Mouse (Mus musculus) limb, embryonic 14.5 days (tissue): ENCODE data around the gene Stk39. TPM values are rescaled to one million over a fixed set of nuclear protein-coding genes. Genes with fewer than 3 reads are reported as not detected.

ENCODE experiments used
- ATAC-seq: fragments of 200-750 bp; cut with Nextera tagmentation; 2 replicates; pipeline ENCODE4 v1.8.0; 2017; ENCODE audit warnings: low read depth, moderate number of reproducible peaks, moderate TSS enrichment; ENCODE audit not compliant: low FRiP score
- DNase-seq: peaks from one replicate; pipeline ENCODE4 v3.0.0-alpha.2; 2015; ENCODE audit warnings: low spot score
- H3K27ac ChIP-seq: fragments of 300-500 bp; sonication (generic); replicated peaks from 2 replicates; pipeline ENCODE4 v1.5.1; 2014; ENCODE audit warnings: low read depth, mild to moderate bottlenecking, low read length, moderate library complexity, mixed read lengths
- H3K27me3 ChIP-seq: fragments of 300-500 bp; sonication (generic); 2 replicates; pipeline ENCODE4 v1.6.1; 2014; ENCODE audit warnings: low read length, mixed read lengths; ENCODE audit not compliant: control insufficient read depth, insufficient read depth
- H3K36me3 ChIP-seq: fragments of 300-500 bp; sonication (generic); 2 replicates; pipeline ENCODE4 v1.6.1; 2014; ENCODE audit warnings: mild to moderate bottlenecking, low read length, moderate library complexity, mixed read lengths; ENCODE audit not compliant: control insufficient read depth, insufficient read depth
- H3K4me1 ChIP-seq: fragments of 300-500 bp; sonication (generic); 2 replicates; pipeline ENCODE4 v1.6.1; 2014; ENCODE audit warnings: antibody characterized with exemption, low read length, mixed read lengths; ENCODE audit not compliant: control insufficient read depth, insufficient read depth
- H3K4me2 ChIP-seq: fragments of 300-500 bp; sonication (generic); replicated peaks from 2 replicates; pipeline ENCODE4 v1.6.1; 2014; ENCODE audit warnings: low read depth, mild to moderate bottlenecking, low read length, moderate library complexity; ENCODE audit not compliant: severe bottlenecking
- H3K4me3 ChIP-seq: fragments of 300-500 bp; sonication (generic); replicated peaks from 2 replicates; pipeline ENCODE4 v1.5.1; 2014; ENCODE audit warnings: low read length
- H3K9ac ChIP-seq: fragments of 300-500 bp; sonication (generic); 2 replicates; pipeline ENCODE4 v1.6.1; 2014; ENCODE audit warnings: mild to moderate bottlenecking, low read depth, low read length, moderate library complexity; ENCODE audit not compliant: severe bottlenecking
- H3K9me3 ChIP-seq: fragments of 300-500 bp; sonication (generic); 2 replicates; pipeline ENCODE4 v1.6.1; 2016; ENCODE audit warnings: low read length; ENCODE audit not compliant: control insufficient read depth
- POLR2A ChIP-seq: fragments of 200-500 bp; IDR thresholded peaks from 2 replicates; pipeline ENCODE4 v1.8.0; 2012; ENCODE audit warnings: inconsistent platforms, mild to moderate bottlenecking, moderate library complexity, borderline replicate concordance; ENCODE audit not compliant: insufficient read depth, insufficient read length; ENCODE audit errors: extremely low read depth
- WGBS: fragments of 180-500 bp; shearing (Covaris S2); extraction: QIAGEN DNeasy Blood & Tissue Kit; methylation state at CpG from one replicate; pipeline ENCODE4 v1.1.7; 2014; 5-methylcytosine and 5-hydroxymethylcytosine counted together
- polyA plus RNA-seq, 2 experiments: library from polyadenylated mRNA; depleted of rRNA in 1 of 2; stranded (reverse) in 1 of 2; unstranded in 1 of 2; fragments of >200 nt; fragmentation: Nextera tagmentation in 1 of 2; extraction: Ambion mirVana in 1 of 2; gene quantifications; 2 replicates each; pipeline versions ENCODE4 v1.2.1 to v1.2.3; 2012 to 2014

Stk39 gene
- polyA plus RNA-seq, 2 experiments: 14.9 to 16.8 TPM

- H3K4me3 ChIP-seq: no peak overlapping the region
These were observed 300.8 kb downstream of the Stk39 start for GRCm38 (mm10) chr2:68171306-68171705.

GRCm38 (mm10) chr2:68162012-68162411 is 310.1 kb downstream of the Stk39 start:
- no peak overlapping the region for H3K9ac ChIP-seq
- TF ChIP-seq POLR2A: no peak
- no peak for ATAC-seq
- H3K4me1 ChIP-seq: no peaks in the 10 kb centered on the region
- no peak overlapping the region for H3K27ac ChIP-seq
- no peaks in the 10 kb centered on the region for H3K36me3 ChIP-seq
- H3K27me3 ChIP-seq: no peaks in the 10 kb centered on the region
- H3K4me2 ChIP-seq: no peak overlapping the region
- DNase-seq: no peak
- H3K9me3 ChIP-seq: no peaks in the 10 kb centered on the region
- WGBS: 92% methylated on average over 4 of the region's 4 CpGs
- H3K4me3 ChIP-seq: no peak overlapping the region

More at GRCm38 (mm10) chr2:68171306-68171705, 300.8 kb downstream of the Stk39 start:
- 68% methylated on average over 10 of the region's 10 CpGs for WGBS
- Histone ChIP-seq H3K4me1 (peaks cover 9% of the 10 kb centered on the region; the same call in 1 of the 2 replicates), H3K4me2 (no peak overlapping the region), H3K27me3 (no peaks in the 10 kb centered on the region), H3K9ac (no peak overlapping the region), H3K27ac (no peak overlapping the region), H3K36me3 (no peaks in the 10 kb centered on the region), H3K9me3 (no peaks in the 10 kb centered on the region)
- no peak for DNase-seq
- ATAC-seq: no peak
- no peak for TF ChIP-seq POLR2A

GRCm38 (mm10) chr2:68160566-68160965 is 311.5 kb downstream of the Stk39 start:
- no peak for ATAC-seq
- Histone ChIP-seq H3K4me2 (no peak overlapping the region), H3K9me3 (no peaks in the 10 kb centered on the region), H3K27ac (no peak overlapping the region), H3K4me1 (no peaks in the 10 kb centered on the region), H3K27me3 (no peaks in the 10 kb centered on the region), H3K4me3 (no peak overlapping the region), H3K9ac (no peak overlapping the region), H3K36me3 (no peaks in the 10 kb centered on the region)
- no peak for DNase-seq
- WGBS: 84% methylated on average over 2 of the region's 2 CpGs
- no peak for TF ChIP-seq POLR2A

Other genes with a start within 250 kb of the Stk39 start
- not detected in 2 replicates for gene 4933409G03Rik, start 110.1 kb upstream of the Stk39 start, polyA plus RNA-seq (2012; rRNA removed)
- gene 4933409G03Rik, start 110.1 kb upstream of the Stk39 start, polyA plus RNA-seq (2014; fragmentation: Nextera tagmentation; extraction: Ambion mirVana): not detected in 2 replicates
- not detected in 2 replicates for gene 4932414N04Rik, start 184.2 kb upstream of the Stk39 start, polyA plus RNA-seq (2012; rRNA removed)
- not detected in 2 replicates for gene 4932414N04Rik, start 184.2 kb upstream of the Stk39 start, polyA plus RNA-seq (2014; fragmentation: Nextera tagmentation; extraction: Ambion mirVana)